Mouse (Mus musculus): Measurements from ENCODE around the gene Sfmbt1.
"Not testable (repeated sequence)": the region's sequence is repeated elsewhere in the genome, so short reads cannot be mapped to it uniquely, and the experiment has no call there.

Sfmbt1 gene

GRCm38 (mm10) chr14:30716051-30716952, 1.7 kb downstream of the Sfmbt1 start:
- DNase-seq (ENCODE audit: low read depth, low spot score) = peak; percentile 81

GRCm38 (mm10) chr14:30716953-30717285, 2.3 kb downstream of the Sfmbt1 start:
- peak; percentile 43 for DNase-seq (ENCODE audit: low read depth, low spot score)

GRCm38 (mm10) chr14:30718696-30719095, 4.0 kb downstream of the Sfmbt1 start:
- DNase-seq (ENCODE audit: low read depth, low spot score) = not testable (repeated sequence)

GRCm38 (mm10) chr14:30719514-30719913, 4.9 kb downstream of the Sfmbt1 start:
- DNase-seq (ENCODE audit: low read depth, low spot score) = no peak

GRCm38 (mm10) chr14:30721850-30722249, 7.2 kb downstream of the Sfmbt1 start:
- DNase-seq (ENCODE audit: low read depth, low spot score) = no peak

GRCm38 (mm10) chr14:30722406-30722805, 7.8 kb downstream of the Sfmbt1 start:
- peak; percentile 43 for DNase-seq (ENCODE audit: low read depth, low spot score)

- no peak for DNase-seq (ENCODE audit: low read depth, low spot score)
Measured at GRCm38 (mm10) chr14:30731896-30732295, 17.2 kb downstream of the Sfmbt1 start.

- DNase-seq (ENCODE audit: low read depth, low spot score) = no peak
Measured at GRCm38 (mm10) chr14:30734665-30735064, 20.0 kb downstream of the Sfmbt1 start.

GRCm38 (mm10) chr14:30735810-30736209, 21.2 kb downstream of the Sfmbt1 start:
- DNase-seq (ENCODE audit: low read depth, low spot score) = no peak

GRCm38 (mm10) chr14:30736413-30736812, 21.8 kb downstream of the Sfmbt1 start:
- no peak for DNase-seq (ENCODE audit: low read depth, low spot score)

GRCm38 (mm10) chr14:30743891-30744290, 29.2 kb downstream of the Sfmbt1 start:
- no peak for DNase-seq (ENCODE audit: low read depth, low spot score)

GRCm38 (mm10) chr14:30746160-30746559, 31.5 kb downstream of the Sfmbt1 start:
- no peak for DNase-seq (ENCODE audit: low read depth, low spot score)

- DNase-seq (ENCODE audit: low read depth, low spot score) = no peak
Measured at GRCm38 (mm10) chr14:30757239-30757638, 42.6 kb downstream of the Sfmbt1 start.

GRCm38 (mm10) chr14:30761211-30761610, 46.6 kb downstream of the Sfmbt1 start:
- DNase-seq (ENCODE audit: low read depth, low spot score) = no peak

- no peak for DNase-seq (ENCODE audit: low read depth, low spot score)
Measured at GRCm38 (mm10) chr14:30762131-30762903, 47.7 kb downstream of the Sfmbt1 start.

GRCm38 (mm10) chr14:30762904-30763568, 48.4 kb downstream of the Sfmbt1 start:
- DNase-seq (ENCODE audit: low read depth, low spot score) = no peak

GRCm38 (mm10) chr14:30784614-30785013, 70.0 kb downstream of the Sfmbt1 start:
- DNase-seq (ENCODE audit: low read depth, low spot score) = no peak

GRCm38 (mm10) chr14:30789471-30789870, 74.8 kb downstream of the Sfmbt1 start:
- DNase-seq (ENCODE audit: low read depth, low spot score) = peak; percentile 75

GRCm38 (mm10) chr14:30792871-30793270, 78.2 kb downstream of the Sfmbt1 start:
- DNase-seq (ENCODE audit: low read depth, low spot score) = no peak

GRCm38 (mm10) chr14:30801756-30802155, 87.1 kb downstream of the Sfmbt1 start:
- DNase-seq (ENCODE audit: low read depth, low spot score) = no peak

GRCm38 (mm10) chr14:30821136-30821535, 106.5 kb downstream of the Sfmbt1 start:
- no peak for DNase-seq (ENCODE audit: low read depth, low spot score)

- DNase-seq (ENCODE audit: low read depth, low spot score) = no peak
Measured at GRCm38 (mm10) chr14:30824456-30824995, 109.9 kb downstream of the Sfmbt1 start.

All from brain, adult 2 months (tissue).